ENCODE assay signal across 9 mouse cellular contexts in genomic region chr12:85629661-85630481, GRCm38 (mm10). TPM values are rescaled to one million over a fixed set of nuclear protein-coding genes. Genes with fewer than 3 reads are reported as not detected.
A peak's percentile ranks its signal among the peaks of the same experiment; 100 is the strongest.
DNase-seq lines count a peak whose midpoint lies in the region; ATAC-seq and TF ChIP-seq lines count a peak whose summit lies in the region.
"Had no signal": no experiment of that assay in that cellular context is flagged by ENCODE, and none has a peak within 500 bp of the region (broad histone marks: within the 10 kb centered on the region; RNA-seq: fewer than 3 reads in every experiment).

No protein-coding gene starts in this region.

- H3K4me1 ChIP-seq in midbrain, postnatal 0 days (ENCODE audit: insufficient read depth, low read length) = no peaks in the 10 kb centered on the region
- H3K4me1 ChIP-seq in midbrain, embryonic 15.5 days = no peaks in the 10 kb centered on the region
- H3K4me1 ChIP-seq in hindbrain, embryonic 13.5 days (replicated peaks) = peaks cover 14% of the 10 kb centered on the region

- no peak for TF ChIP-seq POLR2A in myocyte (IDR thresholded peaks at IDR 0.05; ENCODE audit: insufficient read length, low read depth)

- H3K4me3 ChIP-seq in midbrain, postnatal 0 days (ENCODE audit: low read depth, low read length) = no peak overlapping the region
- H3K4me3 ChIP-seq in midbrain, embryonic 15.5 days = no peak overlapping the region
- no peak overlapping the region for H3K4me3 ChIP-seq in hindbrain, embryonic 13.5 days
- H3K4me3 ChIP-seq in myocyte = no peak overlapping the region

- no peak for ATAC-seq in midbrain, postnatal 0 days (ENCODE audit: low FRiP score)
- ATAC-seq in midbrain, embryonic 15.5 days (replicated peaks) = no peak
- ATAC-seq in hindbrain, embryonic 13.5 days (ENCODE audit: low FRiP score) = no peak

- peak; percentile 61 for DNase-seq in midbrain, postnatal 0 days (ENCODE audit: low spot score)
- peak; percentile 36 to 43 for DNase-seq in cerebellum, postnatal 36 days
- DNase-seq in frontal cortex, postnatal 10 days (ENCODE audit: low spot score in 2 of 2) = no peak
- no peak for DNase-seq in layer of hippocampus, postnatal 14 days (ENCODE audit: low spot score in 2 of 2)
- DNase-seq in right cerebral cortex, postnatal 4 days = no peak

- WGBS in midbrain, postnatal 0 days = 76% methylated on average over 21 of the region's 21 CpGs
- WGBS in midbrain, embryonic 15.5 days = 78% methylated on average over 21 of the region's 21 CpGs
- 75% methylated on average over 21 of the region's 21 CpGs for WGBS in hindbrain, embryonic 13.5 days

- no peak overlapping the region for H3K27ac ChIP-seq in midbrain, postnatal 0 days (ENCODE audit: low read depth, low read length)
- no peak overlapping the region for H3K27ac ChIP-seq in midbrain, embryonic 15.5 days
- H3K27ac ChIP-seq in hindbrain, embryonic 13.5 days = 0 out of 2 replicates have a peak overlapping the region, but pooled peaks have one; percentile 8

- no peak overlapping the region for H3ac ChIP-seq in myocyte (ENCODE audit: control insufficient read depth, insufficient read length)

- H3K4me2 ChIP-seq in midbrain, postnatal 0 days (ENCODE audit: low read depth, low read length, poor library complexity, severe bottlenecking) = no peak overlapping the region
- H3K4me2 ChIP-seq in midbrain, embryonic 15.5 days = no peak overlapping the region
- H3K4me2 ChIP-seq in hindbrain, embryonic 13.5 days = no peak overlapping the region
- no peak overlapping the region for H3K4me2 ChIP-seq in myocyte (ENCODE audit: low read depth)

- TF ChIP-seq CTCF in midbrain, postnatal 0 days (IDR thresholded peaks at IDR 0.05) = no peak

- peaks cover 27% of the 10 kb centered on the region for H3K36me3 ChIP-seq in midbrain, postnatal 0 days (ENCODE audit: insufficient read depth, low read length)
- peaks cover 13% of the 10 kb centered on the region; the same call in 1 of the 2 replicates for H3K36me3 ChIP-seq in midbrain, embryonic 15.5 days (replicated peaks)
- peaks cover 33% of the 10 kb centered on the region for H3K36me3 ChIP-seq in hindbrain, embryonic 13.5 days
- peaks cover 52% of the 10 kb centered on the region for H3K36me3 ChIP-seq in myocyte (ENCODE audit: control insufficient read depth, insufficient read depth)

- H3K27me3 ChIP-seq in midbrain, postnatal 0 days (ENCODE audit: insufficient read depth, low read length) = no peaks in the 10 kb centered on the region
- H3K27me3 ChIP-seq in midbrain, embryonic 15.5 days (replicated peaks) = no peaks in the 10 kb centered on the region
- no peaks in the 10 kb centered on the region for H3K27me3 ChIP-seq in hindbrain, embryonic 13.5 days
- no peaks in the 10 kb centered on the region for H3K27me3 ChIP-seq in myocyte (ENCODE audit: control insufficient read depth, insufficient read depth, insufficient read length)

- H3K79me2 ChIP-seq in myocyte (ENCODE audit: control insufficient read depth, insufficient read depth) = peaks cover 45% of the 10 kb centered on the region

- H3K9ac ChIP-seq in midbrain, postnatal 0 days (replicated peaks; ENCODE audit: low read length, poor library complexity, severe bottlenecking) = no peak overlapping the region
- no peak overlapping the region for H3K9ac ChIP-seq in midbrain, embryonic 15.5 days
- peak overlapping the region; percentile 39; the same call in 1 of the 2 replicates for H3K9ac ChIP-seq in hindbrain, embryonic 13.5 days

- H3K9me3 ChIP-seq in midbrain, postnatal 0 days (ENCODE audit: low read length) = no peaks in the 10 kb centered on the region
- H3K9me3 ChIP-seq in midbrain, embryonic 15.5 days = no peaks in the 10 kb centered on the region
- H3K9me3 ChIP-seq in hindbrain, embryonic 13.5 days = no peaks in the 10 kb centered on the region

TF ChIP-seq in myocyte, 11 proteins besides CTCF, POLR2A, EP300 and RAD21:
- TF ChIP-seq POLR2AphosphoS2 (IDR thresholded peaks at IDR 0.05; ENCODE audit: insufficient read length, low read depth) = peak; percentile 50
- no peak for TF ChIP-seq E2F4 (IDR thresholded peaks at IDR 0.05; ENCODE audit: insufficient read depth)
- TF ChIP-seq MYOG (IDR thresholded peaks at IDR 0.05; ENCODE audit: control insufficient read depth in 1 of 3, insufficient read depth in 1 of 3, insufficient read length in 2 of 3, low read depth in 2 of 3) = peak in 1 of 3 experiments; percentile 34

RNA-seq across cellular contexts. Expression of gene Jdp2, which starts 31.0 kb away (rescaled TPM):
- 15.8 and 18.4 TPM in 2 replicates for total RNA-seq in midbrain, postnatal 0 days (2014; rRNA removed)
- polyA plus RNA-seq in midbrain, postnatal 0 days (2015; fragmentation: Nextera tagmentation; extraction: Ambion mirVana) = 0.56 and 1.0 TPM in 2 replicates
- polyA plus RNA-seq in midbrain, embryonic 15.5 days (2015; fragmentation: Nextera tagmentation; extraction: Ambion mirVana) = 0.83 and 0.92 TPM in 2 replicates
- 0.32 and 0.42 TPM in 2 replicates for polyA plus RNA-seq in hindbrain, embryonic 13.5 days (2015; fragmentation: Nextera tagmentation; extraction: Ambion mirVana)
- polyA plus RNA-seq in myocyte (2012; fragmentation: generic; extraction: Trizol) = 72.9 TPM
- 10 to 100 TPM; 29.4 to 34.1 TPM for total RNA-seq in layer of hippocampus, postnatal 14 days (2021)

RNA-seq across cellular contexts. Expression of gene Batf, which starts 56.6 kb away (rescaled TPM):
- 0.28 and 3.1 TPM in 2 replicates for total RNA-seq in midbrain, postnatal 0 days (2014; rRNA removed)
- 0.83 and 1.3 TPM in 2 replicates for polyA plus RNA-seq in midbrain, postnatal 0 days (2015; fragmentation: Nextera tagmentation; extraction: Ambion mirVana)
- polyA plus RNA-seq in midbrain, embryonic 15.5 days (2015; fragmentation: Nextera tagmentation; extraction: Ambion mirVana) = 1.1 and 1.5 TPM in 2 replicates
- 1.5 and 1.7 TPM in 2 replicates for polyA plus RNA-seq in hindbrain, embryonic 13.5 days (2015; fragmentation: Nextera tagmentation; extraction: Ambion mirVana)
- not detected for polyA plus RNA-seq in myocyte (2012; fragmentation: generic; extraction: Trizol)
- total RNA-seq in layer of hippocampus, postnatal 14 days (2021) = under 1 TPM; 0.46 to 0.55 TPM
- total RNA-seq: gastrocnemius, adult 8-10 months had no signal

Comparison
In these comparisons a context has a peak if more than half of its experiments do, and no peak if none do; other contexts are left out.
1. DNase-seq: peak in midbrain, postnatal 0 days (single experiment) and cerebellum, postnatal 36 days (2 of 2); none in frontal cortex, postnatal 10 days (0 of 2), layer of hippocampus, postnatal 14 days (0 of 2) and right cerebral cortex, postnatal 4 days (single experiment).
2. RNA of gene Jdp2, which starts 31.0 kb away (polyA plus RNA-seq): 72.9 TPM in myocyte (single experiment); 0.56 to 1.0 TPM in midbrain, postnatal 0 days, 0.83 to 0.92 TPM in midbrain, embryonic 15.5 days and 0.32 to 0.42 TPM in hindbrain, embryonic 13.5 days; every median in the first group is over 10 times any median in the second.